Mouse (Mus musculus) heart, adult 2 months (tissue): Measurements from ENCODE around the gene Mllt1.

ENCODE experiments used
- CTCF ChIP-seq: fragments of 200-600 bp; IDR thresholded peaks from 2 replicates; pipeline ENCODE4 v1.8.1; 2022; ENCODE audit warnings: antibody characterized with exemption, mild to moderate bottlenecking, moderate library complexity
- EP300 ChIP-seq: fragments of 200-500 bp; IDR thresholded peaks from 2 replicates; pipeline ENCODE4 v1.6.1; 2011; ENCODE audit warnings: low read depth, low read length, control low read depth; ENCODE audit not compliant: insufficient read depth

GRCm38 (mm10) chr17:56962642-56963405 is 27.6 kb upstream of the Mllt1 start:
- no peak for TF ChIP-seq CTCF
- no peak for TF ChIP-seq EP300
